Mouse (Mus musculus) liver, embryonic 18 days (tissue): ENCODE results near the gene D10Wsu102e. TPM values are rescaled to one million over a fixed set of nuclear protein-coding genes. Genes with fewer than 3 reads are reported as not detected.

Experiments used
- polyA plus RNA-seq: library from polyadenylated mRNA; depleted of rRNA; stranded (reverse); fragments of >200 nt; gene quantifications from 2 replicates; pipeline ENCODE4 v1.2.3, GENCODE M21; 2012; rRNA removed

D10Wsu102e gene
- polyA plus RNA-seq: 0.17 TPM in 2 replicates

DNA sequence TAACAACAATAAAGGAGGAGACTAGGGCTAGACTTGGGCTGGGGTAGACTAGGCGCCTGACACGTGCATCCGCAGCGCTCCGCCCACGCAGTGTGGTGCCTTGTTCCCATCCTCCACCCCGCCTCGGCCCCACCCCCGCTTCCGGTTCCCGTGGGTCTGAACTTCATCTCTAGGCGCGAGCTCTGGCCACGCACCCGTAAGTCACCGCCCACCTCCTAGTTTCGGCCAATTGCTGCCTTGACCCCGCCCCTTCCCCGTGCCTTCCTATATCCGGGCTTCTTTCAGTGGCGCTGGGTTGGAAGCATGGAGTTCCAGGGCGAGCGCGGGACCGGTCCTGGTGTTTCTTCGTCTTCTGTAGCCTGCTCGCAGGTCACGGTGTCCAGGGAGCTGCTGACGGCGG lies at the start of gene D10Wsu102e:
TSS of gene D10Wsu102e (plus strand) at position 266 of the 400 bp plus-strand sequence.

DNA sequence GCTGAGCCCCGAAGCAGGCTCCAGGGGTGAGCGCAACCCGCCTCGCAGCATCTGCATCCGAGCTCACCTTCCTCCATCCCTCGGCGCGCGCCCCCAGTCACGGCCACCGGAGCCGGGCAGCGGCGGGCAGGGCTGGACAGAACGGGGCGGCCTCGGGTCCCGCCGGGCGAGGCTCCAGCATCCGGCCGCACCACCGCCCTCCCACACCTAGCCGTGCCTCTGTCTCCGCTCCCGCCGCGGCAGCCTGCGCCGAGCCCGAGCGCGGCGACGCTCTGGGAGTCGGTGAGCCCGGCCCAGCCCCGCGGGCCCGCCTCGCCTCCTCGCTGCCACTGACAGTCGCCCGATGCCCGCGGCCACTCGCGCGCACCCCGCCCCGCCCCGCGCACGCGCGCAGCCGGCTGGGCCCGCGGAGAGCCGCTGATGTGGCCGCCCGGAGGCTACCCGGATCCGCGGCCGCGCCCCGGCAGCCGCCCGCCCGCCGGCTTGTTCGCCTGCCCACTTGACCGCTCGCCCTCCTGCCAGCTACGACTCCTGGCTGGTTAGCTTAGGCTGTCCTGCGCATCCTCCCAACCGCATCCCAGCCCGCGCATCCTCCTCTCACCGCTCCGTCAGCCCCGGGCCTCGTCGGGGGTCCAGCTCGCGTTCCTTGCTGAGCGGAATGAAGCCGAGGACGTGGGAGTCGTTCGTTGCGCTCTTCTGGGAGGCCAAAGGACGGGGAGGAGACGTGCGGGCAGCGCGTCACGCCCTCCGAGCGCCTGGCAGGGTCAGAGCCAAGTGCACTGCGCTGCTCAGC lies 22.7 kb upstream of the D10Wsu102e start, which contains the start of gene Slc41a2:
TSS of gene Slc41a2 (minus strand) at position 724 of the 793 bp plus-strand sequence.

DNA sequence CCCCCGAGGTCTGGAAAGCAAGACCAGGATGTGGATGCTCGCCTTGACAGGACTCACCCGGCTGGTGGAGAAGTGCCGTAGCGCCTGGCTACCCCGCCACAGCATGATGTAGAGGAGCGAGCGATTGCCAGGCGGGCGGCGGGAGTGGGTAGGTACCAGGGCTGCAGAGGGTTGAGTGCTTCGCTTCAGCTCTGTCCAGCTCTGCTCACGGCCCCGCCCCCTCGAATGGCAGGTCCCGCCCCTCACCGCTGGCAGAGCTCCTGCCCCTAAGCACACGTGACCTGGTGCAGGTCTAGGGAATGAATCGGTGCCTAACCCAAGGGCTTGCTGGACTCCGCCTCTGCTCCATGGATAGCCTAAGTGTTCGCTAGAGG lies 173.9 kb downstream of the D10Wsu102e start, which contains the start of gene Aldh1l2:
TSS of gene Aldh1l2 (minus strand) at position 231 of the 374 bp plus-strand sequence.

Other genes starting within 250 kb of the D10Wsu102e start
- 0.09 and 0.11 TPM in 2 replicates for gene Slc41a2, start 22.3 kb upstream of the D10Wsu102e start, polyA plus RNA-seq
- 2.7 and 3.1 TPM in 2 replicates for gene Aldh1l2, start 173.9 kb downstream of the D10Wsu102e start, polyA plus RNA-seq
- gene Washc4, start 183.5 kb downstream of the D10Wsu102e start, polyA plus RNA-seq: 3.3 and 3.6 TPM in 2 replicates